ENCODE assay signal across 14 mouse cellular contexts in genomic region chr10:67804637-67805036, GRCm38 (mm10).
DNase-seq lines count a peak whose midpoint lies in the region; ATAC-seq lines count a peak whose summit lies in the region.
"Had no signal": no experiment of that assay in that cellular context is flagged by ENCODE, and none has a peak within 500 bp of the region (broad histone marks: within the 10 kb centered on the region; RNA-seq: fewer than 3 reads in every experiment).

No protein-coding gene starts in this region.

- WGBS in embryonic facial prominence, embryonic 14.5 days, result 46% methylated on average over 12 of the region's 12 CpGs
- WGBS in embryonic facial prominence, embryonic 10.5 days, result 60% methylated on average over 12 of the region's 12 CpGs
- WGBS in liver, embryonic 11.5 days, result 46% methylated on average over 12 of the region's 12 CpGs
- 3% methylated on average over 12 of the region's 12 CpGs for WGBS in macrophage (ENCODE audit: missing documents)
- 57% methylated on average over 12 of the region's 12 CpGs for WGBS in intestine, embryonic 16.5 days

- H3K79me2 ChIP-seq in macrophage (ENCODE audit: inconsistent target), result no peaks in the 10 kb centered on the region

- no peak overlapping the region for H3K27ac ChIP-seq in embryonic facial prominence, embryonic 14.5 days (replicated peaks; ENCODE audit: low read depth, low read length)
- H3K27ac ChIP-seq in embryonic facial prominence, embryonic 10.5 days (replicated peaks), result no peak overlapping the region
- no peak overlapping the region for H3K27ac ChIP-seq in liver, embryonic 11.5 days (ENCODE audit: low read depth, low read length)
- peak overlapping the region; percentile 45 for H3K27ac ChIP-seq in macrophage
- H3K27ac ChIP-seq in intestine, embryonic 16.5 days (ENCODE audit: low read length), result no peak overlapping the region
- H3K27ac ChIP-seq: midbrain, embryonic 12.5 days; neural tube, embryonic 12.5 days had no signal

- peak; percentile 19 for DNase-seq in embryonic facial prominence, embryonic 14.5 days (ENCODE audit: low spot score)
- DNase-seq in embryonic facial prominence, embryonic 10.5 days (ENCODE audit: low spot score), result no peak
- DNase-seq in liver, result peak; percentile 38
- DNase-seq in liver, embryonic 11.5 days (ENCODE audit: low spot score), result no peak
- peak; percentile 74 for DNase-seq in 416B (ENCODE audit: low read depth)
- no peak for DNase-seq in left cerebral cortex, adult 9 months (ENCODE audit: low spot score in 2 of 2)
- DNase-seq: lung, adult 2 months had no signal

- no peak for ATAC-seq in embryonic facial prominence, embryonic 14.5 days (ENCODE audit: low read depth)
- no peak for ATAC-seq in liver, embryonic 11.5 days (replicated peaks; ENCODE audit: low FRiP score)
- ATAC-seq in intestine, embryonic 16.5 days, result no peak
- ATAC-seq: forebrain, embryonic 16.5 days; inflammation-experienced regulatory T-cells, adult 6 months had no signal

- H3K4me2 ChIP-seq in embryonic facial prominence, embryonic 14.5 days (ENCODE audit: low read depth, low read length), result no peak overlapping the region
- H3K4me2 ChIP-seq in liver, embryonic 11.5 days, result no peak overlapping the region
- H3K4me2 ChIP-seq in intestine, embryonic 16.5 days (ENCODE audit: low read depth, low read length), result no peak overlapping the region
- H3K4me2 ChIP-seq: heart, embryonic 12.5 days; midbrain, embryonic 12.5 days; neural tube, embryonic 12.5 days had no signal

- H3K9me3 ChIP-seq in embryonic facial prominence, embryonic 14.5 days (ENCODE audit: control insufficient read depth, low read length), result no peaks in the 10 kb centered on the region
- no peaks in the 10 kb centered on the region for H3K9me3 ChIP-seq in embryonic facial prominence, embryonic 10.5 days
- no peaks in the 10 kb centered on the region for H3K9me3 ChIP-seq in liver, embryonic 11.5 days (ENCODE audit: control insufficient read depth, low read length)
- H3K9me3 ChIP-seq in intestine, embryonic 16.5 days (ENCODE audit: control insufficient read depth, low read length), result no peaks in the 10 kb centered on the region
- H3K9me3 ChIP-seq: heart, embryonic 12.5 days; midbrain, embryonic 12.5 days; neural tube, embryonic 12.5 days had no signal

- no peak overlapping the region for H3K4me3 ChIP-seq in embryonic facial prominence, embryonic 14.5 days (ENCODE audit: low read depth, low read length)
- no peak overlapping the region for H3K4me3 ChIP-seq in embryonic facial prominence, embryonic 10.5 days
- no peak overlapping the region for H3K4me3 ChIP-seq in liver, embryonic 11.5 days (ENCODE audit: low read depth, low read length)
- H3K4me3 ChIP-seq in macrophage (ENCODE audit: inconsistent target), result no peak overlapping the region
- no peak overlapping the region for H3K4me3 ChIP-seq in intestine, embryonic 16.5 days (ENCODE audit: low read length)
- H3K4me3 ChIP-seq: heart, embryonic 12.5 days; midbrain, embryonic 12.5 days; neural tube, embryonic 12.5 days had no signal

- H3K9ac ChIP-seq in embryonic facial prominence, embryonic 14.5 days (ENCODE audit: low read depth, low read length), result no peak overlapping the region
- no peak overlapping the region for H3K9ac ChIP-seq in liver, embryonic 11.5 days (ENCODE audit: low read depth, low read length)
- H3K9ac ChIP-seq in intestine, embryonic 16.5 days (ENCODE audit: low read depth, low read length), result no peak overlapping the region
- H3K9ac ChIP-seq: heart, embryonic 12.5 days; midbrain, embryonic 12.5 days; neural tube, embryonic 12.5 days had no signal

- H3K36me3 ChIP-seq in embryonic facial prominence, embryonic 14.5 days (ENCODE audit: control insufficient read depth, insufficient read depth, low read length), result no peaks in the 10 kb centered on the region
- H3K36me3 ChIP-seq in embryonic facial prominence, embryonic 10.5 days (replicated peaks), result no peaks in the 10 kb centered on the region
- H3K36me3 ChIP-seq in liver, embryonic 11.5 days (ENCODE audit: control insufficient read depth, insufficient read depth, low read length), result no peaks in the 10 kb centered on the region
- H3K36me3 ChIP-seq in macrophage (ENCODE audit: inconsistent target), result no peaks in the 10 kb centered on the region
- H3K36me3 ChIP-seq in intestine, embryonic 16.5 days (ENCODE audit: control insufficient read depth, insufficient read depth, low read length), result no peaks in the 10 kb centered on the region
- H3K36me3 ChIP-seq: heart, embryonic 12.5 days; midbrain, embryonic 12.5 days; neural tube, embryonic 12.5 days had no signal

- H3K27me3 ChIP-seq in embryonic facial prominence, embryonic 14.5 days (replicated peaks; ENCODE audit: control insufficient read depth, insufficient read depth, low read length), result no peaks in the 10 kb centered on the region
- H3K27me3 ChIP-seq in embryonic facial prominence, embryonic 10.5 days (replicated peaks; ENCODE audit: low read depth, poor library complexity, severe bottlenecking), result no peaks in the 10 kb centered on the region
- no peaks in the 10 kb centered on the region for H3K27me3 ChIP-seq in liver, embryonic 11.5 days (replicated peaks; ENCODE audit: control insufficient read depth, insufficient read depth, low read length)
- no peaks in the 10 kb centered on the region for H3K27me3 ChIP-seq in intestine, embryonic 16.5 days (replicated peaks; ENCODE audit: control insufficient read depth, insufficient read depth, low read length)
- H3K27me3 ChIP-seq: heart, embryonic 12.5 days; midbrain, embryonic 12.5 days; neural tube, embryonic 12.5 days had no signal

- H3K4me1 ChIP-seq in embryonic facial prominence, embryonic 14.5 days (ENCODE audit: control insufficient read depth, insufficient read depth, low read length), result no peaks in the 10 kb centered on the region
- H3K4me1 ChIP-seq in embryonic facial prominence, embryonic 10.5 days, result peaks cover 5% of the 10 kb centered on the region; the same call in 1 of the 2 replicates
- H3K4me1 ChIP-seq in liver, embryonic 11.5 days (replicated peaks; ENCODE audit: control insufficient read depth, insufficient read depth, low read length), result no peaks in the 10 kb centered on the region
- no peaks in the 10 kb centered on the region for H3K4me1 ChIP-seq in intestine, embryonic 16.5 days (ENCODE audit: control insufficient read depth, insufficient read depth, low read length)
- H3K4me1 ChIP-seq: heart, embryonic 12.5 days; midbrain, embryonic 12.5 days had no signal

Comparison
In these comparisons a context has a peak if more than half of its experiments do, and no peak if none do; other contexts are left out.
1. DNase-seq: peak in embryonic facial prominence, embryonic 14.5 days (single experiment), liver (single experiment) and 416B (single experiment); none in embryonic facial prominence, embryonic 10.5 days (single experiment), liver, embryonic 11.5 days (single experiment) and left cerebral cortex, adult 9 months (0 of 2).